Mouse (Mus musculus): ENCODE measurements around the gene Pole2. TPM values are rescaled to one million over a fixed set of nuclear protein-coding genes. Genes with fewer than 3 reads are reported as not detected.
A peak's percentile ranks its signal among the peaks of the same experiment; 100 is the strongest.

Gene Pole2
- total and polyA plus RNA-seq, 2 experiments from 2014 or later: 1.4 to 3.6 TPM

DNA sequence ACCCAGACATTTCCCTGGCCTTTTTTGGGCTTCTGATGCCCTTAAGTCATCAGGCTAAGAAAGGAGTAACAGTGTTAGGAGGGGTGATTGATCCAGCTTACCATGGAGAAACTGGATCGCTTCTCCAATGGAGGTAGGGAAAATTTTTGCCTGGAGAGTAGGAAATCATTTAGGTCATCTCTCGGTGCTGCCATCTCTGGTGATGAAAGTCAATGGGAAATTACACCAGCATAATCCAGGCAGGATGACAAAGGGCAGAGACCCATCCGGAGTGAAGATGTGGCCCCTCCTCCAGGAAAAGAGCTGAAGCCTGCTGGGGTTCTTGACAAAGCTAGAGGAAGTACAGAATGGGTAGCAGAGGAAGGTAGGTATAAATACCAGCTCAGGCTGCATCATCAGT lies 10.3 kb upstream of the Pole2 start:
- Histone ChIP-seq H3K4me2 (ENCODE audit: low read depth, low read length, poor library complexity, severe bottlenecking) (no peak overlapping the region), H3K4me1 (ENCODE audit: insufficient read depth, low read length) (no peaks in the 10 kb centered on the region), H3K9me3 (ENCODE audit: low read length) (no peaks in the 10 kb centered on the region), H3K27ac (ENCODE audit: low read depth, low read length) (no peak overlapping the region), H3K9ac (replicated peaks; ENCODE audit: low read length, poor library complexity, severe bottlenecking) (no peak overlapping the region), H3K4me3 (ENCODE audit: low read depth, low read length) (no peak overlapping the region), H3K27me3 (ENCODE audit: insufficient read depth, low read length) (no peaks in the 10 kb centered on the region), H3K36me3 (ENCODE audit: insufficient read depth, low read length) (no peaks in the 10 kb centered on the region)
- DNase-seq (ENCODE audit: low spot score) (no peak), ATAC-seq (ENCODE audit: low FRiP score) (no peak)
- TF ChIP-seq CTCF (IDR thresholded peaks at IDR 0.05): peak; percentile 34
- WGBS: 35% methylated on average over 3 of the region's 3 CpGs

DNA sequence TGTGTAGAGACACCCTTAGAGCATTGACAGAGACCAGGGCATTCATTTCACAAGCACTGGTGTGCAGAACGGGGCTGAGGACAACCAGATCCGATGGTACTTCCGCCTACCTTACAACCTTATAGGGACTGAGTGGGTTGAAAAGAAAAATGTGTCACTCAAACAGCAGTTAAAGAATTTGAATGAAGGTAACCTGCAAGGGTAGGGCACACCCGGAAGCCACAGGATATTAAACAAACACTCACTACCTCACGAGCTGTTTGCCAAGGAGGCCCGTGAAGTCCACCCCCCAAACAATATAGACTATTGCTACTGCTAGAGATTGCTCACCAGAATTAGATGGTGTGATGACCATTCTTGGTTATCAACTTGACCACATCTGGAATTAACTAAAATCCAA lies 7.8 kb upstream of the Pole2 start:
- H3K9ac ChIP-seq (replicated peaks; ENCODE audit: low read length, poor library complexity, severe bottlenecking): no peak overlapping the region
- H3K4me3 ChIP-seq (ENCODE audit: low read depth, low read length): no peak overlapping the region
- 94% methylated on average over 6 of the region's 6 CpGs for WGBS
- no peak overlapping the region for H3K4me2 ChIP-seq (ENCODE audit: low read depth, low read length, poor library complexity, severe bottlenecking)
- no peaks in the 10 kb centered on the region for H3K36me3 ChIP-seq (ENCODE audit: insufficient read depth, low read length)
- H3K4me1 ChIP-seq (ENCODE audit: insufficient read depth, low read length): no peaks in the 10 kb centered on the region
- DNase-seq (ENCODE audit: low spot score): no peak
- no peak for ATAC-seq (ENCODE audit: low FRiP score)
- no peaks in the 10 kb centered on the region for H3K27me3 ChIP-seq (ENCODE audit: insufficient read depth, low read length)
- TF ChIP-seq CTCF (IDR thresholded peaks at IDR 0.05): no peak
- no peak overlapping the region for H3K27ac ChIP-seq (ENCODE audit: low read depth, low read length)
- no peaks in the 10 kb centered on the region for H3K9me3 ChIP-seq (ENCODE audit: low read length)

DNA sequence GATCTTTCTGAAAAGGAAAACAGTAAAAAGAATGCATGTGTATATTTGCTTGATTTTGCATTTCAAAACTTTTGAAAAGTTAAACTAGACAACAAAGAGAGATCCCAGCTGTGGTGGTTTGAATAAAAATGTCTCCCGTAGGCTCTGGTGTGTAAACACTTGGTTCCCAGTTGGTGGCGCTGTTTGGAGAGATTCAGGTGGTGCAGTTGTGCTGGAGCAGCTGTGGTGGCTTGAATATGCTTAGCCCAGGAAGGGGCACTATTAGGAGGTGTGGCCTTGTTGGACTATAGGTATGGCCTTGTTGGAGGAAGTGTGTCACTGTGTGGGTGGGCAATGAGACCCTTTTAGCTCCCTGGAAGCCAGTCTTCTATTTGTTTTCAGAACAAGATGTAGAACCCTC lies 1.3 kb upstream of the Pole2 start:
- Histone ChIP-seq H3K27me3 (ENCODE audit: insufficient read depth, low read length) (no peaks in the 10 kb centered on the region), H3K9ac (replicated peaks; ENCODE audit: low read length, poor library complexity, severe bottlenecking) (no peak overlapping the region), H3K4me3 (ENCODE audit: low read depth, low read length) (no peak overlapping the region), H3K4me1 (ENCODE audit: insufficient read depth, low read length) (no peaks in the 10 kb centered on the region), H3K4me2 (ENCODE audit: low read depth, low read length, poor library complexity, severe bottlenecking) (no peak overlapping the region), H3K27ac (ENCODE audit: low read depth, low read length) (no peak overlapping the region), H3K9me3 (ENCODE audit: low read length) (no peaks in the 10 kb centered on the region), H3K36me3 (ENCODE audit: insufficient read depth, low read length) (no peaks in the 10 kb centered on the region)
- DNase-seq (ENCODE audit: low spot score): no peak
- 65% methylated on average over 2 of the region's 2 CpGs for WGBS
- peak; percentile 42 for TF ChIP-seq CTCF (IDR thresholded peaks at IDR 0.05)
- no peak for ATAC-seq (ENCODE audit: low FRiP score)

DNA sequence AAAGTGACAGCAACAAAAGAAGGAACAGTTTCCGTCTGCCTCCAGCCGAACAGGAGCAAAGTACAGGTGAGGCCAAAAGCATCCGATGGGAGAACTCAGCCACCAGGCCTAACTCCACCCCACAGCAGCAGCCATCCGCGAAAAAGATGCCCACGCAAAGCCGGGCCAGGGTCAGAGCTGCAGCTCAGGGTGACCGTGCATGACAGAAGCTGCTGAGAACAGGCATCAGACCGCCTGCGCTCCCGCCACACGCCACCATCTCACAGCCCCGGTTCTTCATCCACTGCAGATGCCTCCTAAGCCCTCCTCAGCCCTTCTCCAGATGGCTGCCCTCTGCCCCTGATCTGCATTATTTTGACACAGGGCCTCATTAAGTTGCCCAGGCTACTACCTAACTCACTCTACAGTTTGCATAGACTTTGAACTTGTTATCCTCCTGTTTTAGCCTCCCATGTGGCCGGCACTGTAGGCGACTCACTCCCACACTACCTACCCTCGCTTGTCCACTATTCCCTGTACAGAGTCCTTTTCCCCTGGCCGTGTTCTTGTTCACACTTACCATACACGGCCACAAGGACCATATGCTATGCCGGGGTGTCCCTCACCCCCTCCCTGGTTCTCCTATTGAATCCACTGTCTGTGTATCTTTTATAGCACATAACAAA lies 7.2 kb downstream of the Pole2 start:
- Histone ChIP-seq H3K9ac (replicated peaks; ENCODE audit: low read length, poor library complexity, severe bottlenecking) (no peak overlapping the region), H3K27me3 (ENCODE audit: insufficient read depth, low read length) (no peaks in the 10 kb centered on the region), H3K36me3 (ENCODE audit: insufficient read depth, low read length) (no peaks in the 10 kb centered on the region), H3K4me1 (ENCODE audit: insufficient read depth, low read length) (no peaks in the 10 kb centered on the region), H3K4me2 (ENCODE audit: low read depth, low read length, poor library complexity, severe bottlenecking) (no peak overlapping the region), H3K4me3 (ENCODE audit: low read depth, low read length) (no peak overlapping the region), H3K9me3 (ENCODE audit: low read length) (no peaks in the 10 kb centered on the region), H3K27ac (ENCODE audit: low read depth, low read length) (no peak overlapping the region)
- no peak for TF ChIP-seq CTCF (IDR thresholded peaks at IDR 0.05)
- no peak for ATAC-seq (ENCODE audit: low FRiP score)
- 85% methylated on average over 19 of the region's 19 CpGs for WGBS
- DNase-seq (ENCODE audit: low spot score): no peak

DNA sequence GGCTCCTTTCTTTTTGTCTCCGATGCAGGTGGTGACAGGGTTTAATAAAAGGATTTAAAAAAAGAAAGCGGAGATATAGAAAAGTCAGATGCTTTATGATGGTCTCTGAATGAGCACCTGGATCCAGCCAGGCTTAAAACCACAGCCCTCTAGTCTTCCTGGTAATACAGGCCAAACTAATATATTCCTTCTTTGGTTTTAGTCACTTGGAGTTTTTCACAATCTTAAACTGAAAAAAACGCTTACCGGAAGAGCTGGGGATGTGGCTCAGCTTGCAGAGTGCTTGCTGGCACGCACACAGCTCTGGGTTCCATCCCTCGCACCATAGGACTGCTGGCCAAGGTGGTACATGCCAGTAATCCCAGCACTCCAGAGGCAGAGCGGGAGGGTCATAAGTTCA lies 11.4 kb downstream of the Pole2 start:
- TF ChIP-seq CTCF (IDR thresholded peaks at IDR 0.05): no peak
- WGBS: 90% methylated on average over 7 of the region's 7 CpGs
- no peak for DNase-seq (ENCODE audit: low spot score)

DNA sequence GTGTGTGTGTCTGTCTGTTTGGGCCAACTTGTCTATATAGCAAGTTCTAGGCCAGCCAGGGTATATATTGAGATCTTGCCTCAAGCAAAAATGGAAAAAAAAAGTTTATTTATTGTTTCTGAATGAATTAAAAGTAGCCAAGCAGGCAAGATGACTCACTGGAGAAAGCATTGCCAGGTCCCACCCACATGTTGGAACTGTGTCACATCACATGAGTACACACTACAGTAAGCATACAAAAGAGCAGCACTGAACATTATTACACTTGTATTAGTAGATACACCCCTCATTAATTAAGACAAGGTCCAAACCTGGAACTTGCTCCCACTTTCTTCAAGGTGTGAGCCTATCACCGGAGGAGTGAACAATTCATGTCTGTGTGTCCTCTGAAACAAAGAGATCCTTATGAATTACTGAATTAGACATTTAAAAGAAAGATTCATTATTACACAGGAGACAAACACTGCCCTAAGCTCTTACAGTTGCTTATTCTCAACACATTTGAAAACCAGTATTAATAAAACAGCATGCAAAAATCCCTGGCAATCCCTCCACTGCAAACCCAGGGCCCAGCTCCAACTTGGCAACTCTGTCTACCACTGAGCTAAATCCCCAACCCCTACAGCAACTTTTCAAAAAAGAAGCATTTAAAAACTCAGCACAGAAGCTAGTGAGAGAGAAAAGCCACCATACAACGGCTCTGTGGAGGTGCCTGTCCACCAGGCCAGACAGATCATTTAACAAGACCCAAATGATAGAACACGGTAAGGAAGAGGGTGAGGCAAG lies 12.8 kb downstream of the Pole2 start:
- Histone ChIP-seq H3K4me2 (ENCODE audit: low read depth, low read length, poor library complexity, severe bottlenecking) (no peak overlapping the region), H3K4me1 (ENCODE audit: insufficient read depth, low read length) (no peaks in the 10 kb centered on the region), H3K4me3 (ENCODE audit: low read depth, low read length) (no peak overlapping the region), H3K36me3 (ENCODE audit: insufficient read depth, low read length) (no peaks in the 10 kb centered on the region), H3K27me3 (ENCODE audit: insufficient read depth, low read length) (no peaks in the 10 kb centered on the region), H3K9me3 (ENCODE audit: low read length) (no peaks in the 10 kb centered on the region), H3K9ac (replicated peaks; ENCODE audit: low read length, poor library complexity, severe bottlenecking) (no peak overlapping the region), H3K27ac (ENCODE audit: low read depth, low read length) (no peak overlapping the region)
- no peak for TF ChIP-seq CTCF (IDR thresholded peaks at IDR 0.05)
- WGBS: 77% methylated on average over 3 of the region's 3 CpGs
- no peak for DNase-seq (ENCODE audit: low spot score)
- no peak for ATAC-seq (ENCODE audit: low FRiP score)

More for the DNA sequence above, 11.4 kb downstream of the Pole2 start:
- no peak overlapping the region for H3K9ac ChIP-seq (replicated peaks; ENCODE audit: low read length, poor library complexity, severe bottlenecking)
- H3K4me3 ChIP-seq (ENCODE audit: low read depth, low read length): no peak overlapping the region
- H3K27me3 ChIP-seq (ENCODE audit: insufficient read depth, low read length): no peaks in the 10 kb centered on the region
- no peak for ATAC-seq (ENCODE audit: low FRiP score)
- no peak overlapping the region for H3K4me2 ChIP-seq (ENCODE audit: low read depth, low read length, poor library complexity, severe bottlenecking)
- H3K27ac ChIP-seq (ENCODE audit: low read depth, low read length): no peak overlapping the region
- H3K9me3 ChIP-seq (ENCODE audit: low read length): no peaks in the 10 kb centered on the region
- H3K36me3 ChIP-seq (ENCODE audit: insufficient read depth, low read length): no peaks in the 10 kb centered on the region
- no peaks in the 10 kb centered on the region for H3K4me1 ChIP-seq (ENCODE audit: insufficient read depth, low read length)

Data from midbrain, postnatal 0 days (tissue).